Mouse (Mus musculus) spleen, adult 2 months (tissue): ENCODE data around the gene Dnajb12.

Experiments used
- CTCF ChIP-seq: fragments of 200-500 bp; IDR thresholded peaks from 2 replicates; pipeline ENCODE4 v1.5.1; 2011; ENCODE audit warnings: mild to moderate bottlenecking, inconsistent platforms; ENCODE audit not compliant: insufficient read depth, insufficient read length, insufficient replicate concordance; ENCODE audit errors: extremely low read depth
- POLR2A ChIP-seq: fragments of 200-500 bp; IDR thresholded peaks from 2 replicates; pipeline ENCODE4 v1.6.1; 2011; ENCODE audit warnings: low read depth, low read length, inconsistent platforms

GRCm38 (mm10) chr10:59907695-59908299, 28.4 kb downstream of the Dnajb12 start:
- TF ChIP-seq CTCF (no peak), POLR2A (no peak)
